Mouse (Mus musculus) testis, adult 2 months (tissue): ENCODE measurements around the gene 1700016K19Rik.

ENCODE experiments used
- CTCF ChIP-seq: fragments of 200-500 bp; IDR thresholded peaks from 2 replicates; pipeline ENCODE4 v1.5.1; 2012; ENCODE audit warnings: low read depth, mild to moderate bottlenecking, inconsistent platforms, low read length, moderate library complexity; ENCODE audit not compliant: control insufficient read depth, insufficient read depth, insufficient replicate concordance
- POLR2A ChIP-seq: fragments of 200-500 bp; IDR thresholded peaks from 2 replicates; pipeline ENCODE4 v1.6.1; 2012; ENCODE audit warnings: low read depth, mild to moderate bottlenecking, inconsistent platforms, low read length, moderate library complexity; ENCODE audit not compliant: control insufficient read depth

DNA sequence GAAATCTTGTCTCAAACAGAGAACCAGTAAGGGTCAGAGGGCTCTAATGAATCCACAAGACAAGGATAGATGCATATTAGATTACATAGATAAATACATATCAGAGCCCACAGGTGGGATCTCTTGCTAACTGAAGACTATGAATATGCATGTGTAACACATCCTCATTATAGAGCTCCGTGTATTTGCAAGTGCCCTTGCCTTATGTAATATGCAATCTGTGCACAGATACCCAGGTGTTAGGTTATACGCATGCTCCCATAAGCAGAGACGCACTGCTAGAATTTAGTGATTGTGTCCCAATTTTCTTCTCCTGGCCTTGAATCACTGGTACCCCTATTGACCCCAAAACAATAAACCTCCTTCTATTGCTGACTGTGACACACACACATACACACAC lies 27.5 kb upstream of the 1700016K19Rik start:
- TF ChIP-seq CTCF, result no peak
- TF ChIP-seq POLR2A, result no peak
